Mouse (Mus musculus): ENCODE measurements around the gene Mylk. TPM values are rescaled to one million over a fixed set of nuclear protein-coding genes. Genes with fewer than 3 reads are reported as not detected.

Mylk gene
- total RNA-seq, 2 experiments from 2014 or later = 32.0 to 34.4 TPM

DNA sequence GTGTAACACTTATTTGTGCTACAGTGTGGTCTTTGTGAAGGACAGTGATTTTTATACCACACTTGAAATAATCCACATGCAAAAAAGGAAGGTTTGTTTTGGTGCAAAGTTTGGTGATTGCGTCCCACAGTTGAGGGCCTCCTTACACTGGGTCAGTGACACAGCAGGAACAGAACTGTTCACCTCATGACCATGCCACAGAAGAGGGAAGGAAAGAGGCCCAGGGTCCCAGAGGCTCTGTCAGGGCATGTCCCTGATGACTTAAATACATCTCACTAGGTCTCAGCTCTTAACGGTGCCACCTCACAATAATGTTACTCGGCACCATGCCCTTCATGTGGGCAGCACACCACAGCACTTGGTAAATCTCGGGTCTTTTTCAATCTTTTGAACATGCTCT, 280.3 kb downstream of the Mylk start:
- DNase-seq = no peak

DNA sequence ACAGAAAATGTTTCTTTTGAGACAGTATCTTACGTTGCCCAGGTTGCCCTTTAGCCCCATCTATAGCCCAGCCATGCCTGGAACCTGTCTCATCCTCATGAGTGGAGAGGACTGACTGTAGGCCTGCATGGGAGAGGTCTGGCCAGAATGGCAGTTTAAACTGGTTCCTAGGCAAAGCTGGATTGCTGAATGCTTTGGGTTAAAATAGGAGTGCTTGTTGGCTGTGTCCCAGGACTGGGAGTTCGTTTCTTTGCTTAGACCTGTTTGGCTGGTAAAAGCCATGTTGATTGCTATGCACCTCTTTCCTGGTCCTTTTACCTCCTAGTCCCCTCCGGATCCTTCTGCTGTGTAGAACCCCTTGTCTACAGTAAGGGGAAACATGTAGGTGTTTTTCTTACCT, 288.2 kb downstream of the Mylk start:
- DNase-seq = no peak

DNA sequence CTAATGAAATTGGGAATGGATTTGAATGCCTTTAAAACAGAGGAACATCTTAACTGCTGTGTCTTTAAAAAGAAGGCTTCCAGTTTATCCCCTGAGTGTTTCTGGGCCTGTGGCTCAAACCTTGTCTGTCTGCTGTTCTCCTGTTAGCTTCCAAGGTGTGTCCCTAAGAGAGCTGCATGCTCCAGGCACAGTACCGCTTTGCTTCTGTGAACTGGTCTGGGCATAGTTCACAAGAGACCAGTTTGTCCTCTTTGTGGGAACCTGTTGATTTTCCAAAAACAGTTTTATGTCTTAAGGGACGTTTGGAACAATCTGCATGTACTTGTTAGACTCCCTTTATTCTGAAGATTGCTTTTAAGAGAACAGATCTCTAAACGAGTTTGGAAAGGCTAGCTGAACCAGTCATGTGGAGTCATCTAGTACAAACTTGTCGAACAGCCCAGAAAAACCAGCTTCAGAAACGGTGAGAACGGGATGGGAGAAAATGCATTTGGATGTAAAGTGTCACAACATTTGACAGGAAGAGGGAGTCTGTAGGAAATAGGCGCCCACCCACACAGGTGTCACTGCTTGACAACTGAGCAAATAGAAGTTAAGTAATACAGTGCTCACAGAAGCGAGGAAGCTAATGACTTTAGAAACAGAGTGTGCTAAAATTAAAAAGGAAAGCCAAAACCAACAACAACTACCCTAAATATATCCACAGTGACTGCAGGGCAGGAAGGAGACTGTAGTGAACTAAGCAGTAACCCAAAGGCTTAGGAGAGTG, 289.0 kb downstream of the Mylk start:
- DNase-seq = no peak

GRCm38 (mm10) chr16:35034971-35035370, 290.0 kb downstream of the Mylk start:
- no peak for DNase-seq

DNA sequence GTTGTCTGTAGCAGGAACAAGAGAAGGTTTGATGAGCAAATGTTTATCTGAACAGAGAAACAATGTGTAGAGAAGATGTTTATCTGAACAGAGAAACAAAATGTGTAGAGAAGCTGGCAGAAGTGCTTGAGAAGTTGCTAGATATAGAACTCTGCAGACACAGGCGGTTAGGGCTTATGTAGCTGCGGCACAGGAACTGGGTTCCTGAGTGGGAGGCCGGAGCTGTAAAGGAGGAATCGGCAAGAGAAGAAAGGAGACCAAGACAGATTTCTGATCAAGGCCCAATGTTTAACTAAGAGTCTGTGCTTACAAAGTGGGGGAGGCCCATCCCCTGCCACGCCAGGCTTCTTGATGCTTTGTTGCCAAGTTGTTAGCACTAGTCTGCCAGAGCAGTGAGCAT, 291.7 kb downstream of the Mylk start:
- DNase-seq = no peak

DNA sequence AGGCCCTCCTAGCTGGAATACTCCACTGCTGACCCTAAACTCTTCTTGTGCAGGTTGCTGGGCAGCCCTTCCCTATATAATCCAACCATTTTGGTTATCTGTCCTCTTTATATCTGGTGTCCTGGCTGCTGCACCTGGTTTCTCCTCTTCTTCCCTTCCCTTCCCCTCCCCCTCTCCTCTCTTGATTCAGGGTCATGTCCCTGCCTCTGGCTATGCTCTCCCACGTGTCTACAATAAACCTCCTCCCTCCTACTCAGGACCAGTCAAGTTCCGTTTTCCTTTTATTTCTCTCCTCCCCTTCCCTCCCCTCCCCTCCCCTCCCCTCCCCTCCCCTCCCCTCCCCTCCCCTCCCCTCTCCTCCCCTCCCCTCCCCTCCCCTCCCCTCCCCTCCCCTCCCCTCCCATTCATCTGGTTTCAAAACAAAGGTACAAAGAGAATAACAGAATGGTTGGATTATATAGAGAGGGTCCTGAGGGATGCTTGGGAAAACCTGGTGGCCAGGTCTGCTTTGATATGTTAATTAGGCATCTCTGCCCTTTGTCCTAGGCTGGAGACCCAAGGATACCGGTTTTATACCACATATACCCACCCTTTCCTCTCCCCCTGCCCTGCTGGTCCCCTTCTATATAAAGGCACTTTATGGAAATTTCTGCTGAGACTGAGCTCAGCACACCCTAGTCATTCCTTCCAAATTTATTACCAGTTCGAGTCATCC, 293.5 kb downstream of the Mylk start:
- DNase-seq = no peak

DNA sequence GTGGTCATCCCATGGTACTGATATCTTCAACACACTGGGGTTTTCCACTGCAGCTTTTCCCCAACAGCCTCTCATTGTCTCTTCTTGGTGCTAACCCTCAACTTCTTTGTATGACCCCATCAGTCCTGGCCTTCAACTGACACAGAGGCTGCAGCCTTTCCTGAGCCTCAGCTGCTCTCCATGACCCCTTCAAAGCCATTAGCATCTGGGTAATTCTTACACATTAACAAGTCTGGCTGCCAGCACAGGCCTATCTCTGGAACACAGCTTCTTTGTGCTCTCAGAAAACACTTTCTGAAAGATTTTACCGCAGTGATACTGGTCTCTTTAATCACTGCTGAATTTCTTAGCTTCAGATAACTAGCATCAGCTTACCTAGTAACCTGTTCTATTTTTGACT, 295.1 kb downstream of the Mylk start:
- no peak for DNase-seq

DNA sequence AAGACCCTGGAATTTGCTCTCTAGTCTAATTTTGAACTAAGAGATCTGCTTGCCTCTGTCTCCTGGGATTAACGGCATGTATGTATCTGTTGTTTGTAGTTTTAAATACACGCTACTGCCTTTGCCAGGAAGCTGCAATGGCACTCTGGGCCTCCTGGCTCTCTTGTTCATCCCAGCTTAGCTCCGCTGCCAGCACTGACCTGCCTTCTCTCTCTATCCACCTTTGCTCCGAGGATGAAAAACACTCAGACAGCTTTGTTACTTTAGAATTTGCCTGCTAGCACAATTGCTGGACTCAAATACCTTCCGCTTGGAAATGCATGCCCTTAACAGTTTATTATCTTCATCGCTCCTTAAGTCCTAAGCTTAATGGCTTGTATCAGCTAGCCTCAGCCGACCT, 296.0 kb downstream of the Mylk start:
- no peak for DNase-seq

GRCm38 (mm10) chr16:35046081-35046775, 301.2 kb downstream of the Mylk start:
- no peak for DNase-seq

DNA sequence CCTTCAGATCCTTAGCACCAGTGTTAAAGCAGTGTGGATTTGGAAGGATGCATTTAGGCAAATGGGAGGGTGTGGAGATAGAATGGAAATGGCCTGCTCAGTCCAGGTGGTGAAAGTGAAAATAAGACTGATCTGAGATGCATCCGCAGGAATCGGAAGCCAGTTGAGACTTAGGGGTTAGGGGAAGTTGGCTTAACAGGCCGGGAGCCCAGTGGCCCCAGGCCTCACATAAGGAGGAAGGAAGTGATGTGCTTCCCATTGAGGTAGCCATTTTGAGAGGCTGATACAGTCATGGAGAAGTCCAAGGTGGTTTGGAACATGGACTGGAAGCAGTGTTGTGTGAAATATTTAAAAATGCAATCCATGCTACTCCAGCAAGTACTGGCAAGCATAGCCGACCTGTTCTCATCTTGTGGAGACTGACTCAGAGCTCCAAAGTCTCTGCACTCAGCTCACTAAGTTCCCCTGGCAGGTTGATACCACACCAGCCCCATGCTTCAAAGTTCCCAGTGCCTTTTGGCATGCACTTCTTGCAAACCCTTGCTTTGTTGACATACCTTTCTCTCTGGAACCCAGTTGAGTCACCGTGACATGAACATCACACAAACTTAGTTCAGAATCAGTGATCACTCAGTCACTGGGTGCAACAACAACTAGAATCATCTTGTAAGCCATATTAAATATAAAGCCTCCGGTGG, 302.4 kb downstream of the Mylk start:
- DNase-seq = no peak

- no peak for DNase-seq
Observed at GRCm38 (mm10) chr16:35051066-35051465, 306.1 kb downstream of the Mylk start.

Other genes starting within 250 kb of the Mylk start
- 10 to 100 TPM; 41.1 to 41.7 TPM for gene Kalrn, start 171.7 kb upstream of the Mylk start, total RNA-seq (2021)
- under 1 TPM; 0.95 to 0.99 TPM for gene Ropn1, start 95.3 kb upstream of the Mylk start, total RNA-seq (2021)
- gene Ccdc14, start 54.6 kb upstream of the Mylk start, total RNA-seq (2021) = 1 to 10 TPM; 8.0 to 8.5 TPM